Mouse (Mus musculus) thymus, postnatal 0 days (tissue): ENCODE data around the gene Wiz. TPM values are rescaled to one million over a fixed set of nuclear protein-coding genes. Genes with fewer than 3 reads are reported as not detected.

Experiments used
- DNase-seq: peaks from one replicate; pipeline ENCODE4 v3.0.0-alpha.2; 2015; ENCODE audit warnings: low spot score
- polyA plus RNA-seq: library from polyadenylated mRNA; unstranded; fragments of >200 nt; fragmentation: Nextera tagmentation; extraction: Ambion mirVana; gene quantifications from 2 replicates; pipeline ENCODE4 v1.2.1, GENCODE M21; 2015

Wiz gene
- polyA plus RNA-seq, 1 experiment from 2014 or later, result 15.3 TPM

GRCm38 (mm10) chr17:32382576-32382975 lies 6.7 kb downstream of the Wiz start:
- no peak for DNase-seq

GRCm38 (mm10) chr17:32378786-32379185 lies 10.5 kb downstream of the Wiz start:
- DNase-seq, result no peak

GRCm38 (mm10) chr17:32377137-32377536 lies 12.1 kb downstream of the Wiz start:
- no peak for DNase-seq

GRCm38 (mm10) chr17:32376475-32376874 lies 12.8 kb downstream of the Wiz start:
- no peak for DNase-seq

- peak; percentile 40 for DNase-seq
These were observed 20.2 kb downstream of the Wiz start for GRCm38 (mm10) chr17:32368991-32369578.

GRCm38 (mm10) chr17:32367706-32368105 lies 21.5 kb downstream of the Wiz start:
- DNase-seq, result no peak

GRCm38 (mm10) chr17:32365296-32365695 lies 23.9 kb downstream of the Wiz start:
- DNase-seq, result no peak

- DNase-seq, result no peak
These were observed 24.4 kb downstream of the Wiz start for GRCm38 (mm10) chr17:32364850-32365249.

- peak; percentile 88 for DNase-seq
These were observed 24.9 kb downstream of the Wiz start for GRCm38 (mm10) chr17:32364331-32364730.

GRCm38 (mm10) chr17:32363821-32364301 lies 25.4 kb downstream of the Wiz start:
- peak; percentile 14 for DNase-seq

GRCm38 (mm10) chr17:32362686-32363085 lies 26.6 kb downstream of the Wiz start:
- DNase-seq, result no peak

GRCm38 (mm10) chr17:32359928-32360327 lies 29.3 kb downstream of the Wiz start:
- no peak for DNase-seq

- no peak for DNase-seq
These were observed 30.3 kb downstream of the Wiz start for GRCm38 (mm10) chr17:32358943-32359340.

GRCm38 (mm10) chr17:32358192-32358942 lies 30.9 kb downstream of the Wiz start:
- no peak for DNase-seq

- DNase-seq, result no peak
These were observed 32.2 kb downstream of the Wiz start for GRCm38 (mm10) chr17:32356766-32357760.

- no peak for DNase-seq
These were observed 33.0 kb downstream of the Wiz start for GRCm38 (mm10) chr17:32356281-32356680.

GRCm38 (mm10) chr17:32355031-32355430 lies 34.2 kb downstream of the Wiz start:
- DNase-seq, result no peak

GRCm38 (mm10) chr17:32354211-32354610 lies 35.0 kb downstream of the Wiz start:
- no peak for DNase-seq

- DNase-seq, result no peak
These were observed 35.5 kb downstream of the Wiz start for GRCm38 (mm10) chr17:32353696-32354095.

GRCm38 (mm10) chr17:32351726-32352125 lies 37.5 kb downstream of the Wiz start:
- no peak for DNase-seq

- DNase-seq, result no peak
These were observed 38.0 kb downstream of the Wiz start for GRCm38 (mm10) chr17:32351269-32351668.
